Mouse (Mus musculus): ENCODE measurements around the gene Cdk5rap2. TPM values are rescaled to one million over a fixed set of nuclear protein-coding genes. Genes with fewer than 3 reads are reported as not detected.
A peak's percentile ranks its signal among the peaks of the same experiment; 100 is the strongest.

Cdk5rap2 gene
- polyA plus RNA-seq (2016; fragmentation: Nextera tagmentation; extraction: Ambion mirVana), result 31.1 and 34.5 TPM in 2 replicates

DNA sequence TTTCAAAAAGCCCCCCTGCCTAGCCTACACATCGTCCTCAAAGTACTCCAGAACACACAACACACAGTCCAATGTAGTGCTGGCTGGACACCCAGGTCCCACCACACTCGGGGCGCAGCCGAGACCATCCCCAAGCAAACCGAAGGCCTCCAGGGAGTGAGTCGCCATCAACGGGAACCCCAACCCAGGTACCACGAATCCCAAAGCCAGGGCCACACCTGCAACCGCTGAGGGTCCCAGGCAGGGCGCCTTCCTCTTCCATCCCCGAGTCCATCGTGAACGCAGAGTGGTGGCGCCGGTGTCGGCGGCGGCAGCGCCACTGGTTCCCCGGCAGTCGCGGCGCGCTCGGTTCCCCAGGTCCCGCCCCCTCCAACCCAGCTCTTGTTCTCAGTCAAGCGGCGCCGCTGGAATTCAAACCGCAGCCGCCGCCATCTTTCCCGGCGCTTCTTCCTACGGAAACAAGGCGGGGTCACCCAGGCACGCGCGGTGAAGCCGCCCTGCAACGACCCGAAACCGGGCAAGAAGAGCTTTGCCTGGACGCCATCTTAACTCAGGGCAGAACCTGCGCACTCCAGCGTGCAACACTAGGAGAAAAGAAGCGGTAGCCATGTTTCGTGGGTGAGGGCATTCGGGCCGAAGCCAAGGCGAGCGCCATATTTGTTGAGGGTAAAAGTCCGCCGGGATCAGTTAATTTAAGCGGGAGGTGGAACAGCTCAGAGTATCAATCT, at the start of gene Cdk5rap2:
TSS of gene Cdk5rap2 (minus strand) at position 450 of the 728 bp plus-strand sequence.
- H3K9me3 ChIP-seq, result no peaks in the 10 kb centered on the region
- under 1% methylated on average over 55 of the region's 55 CpGs for WGBS
- peaks cover 35% of the 10 kb centered on the region for H3K4me1 ChIP-seq
- peak within 1 kb of the TSS; percentile 83 for H3K4me3 ChIP-seq
- no peaks in the 10 kb centered on the region for H3K27me3 ChIP-seq (replicated peaks; ENCODE audit: low read depth, poor library complexity, severe bottlenecking)
- peak; percentile 97 for DNase-seq (ENCODE audit: low spot score)
- H3K27ac ChIP-seq (replicated peaks), result peak within 1 kb of the TSS; percentile 96
- peaks cover 3% of the 10 kb centered on the region for H3K36me3 ChIP-seq (replicated peaks)

DNA sequence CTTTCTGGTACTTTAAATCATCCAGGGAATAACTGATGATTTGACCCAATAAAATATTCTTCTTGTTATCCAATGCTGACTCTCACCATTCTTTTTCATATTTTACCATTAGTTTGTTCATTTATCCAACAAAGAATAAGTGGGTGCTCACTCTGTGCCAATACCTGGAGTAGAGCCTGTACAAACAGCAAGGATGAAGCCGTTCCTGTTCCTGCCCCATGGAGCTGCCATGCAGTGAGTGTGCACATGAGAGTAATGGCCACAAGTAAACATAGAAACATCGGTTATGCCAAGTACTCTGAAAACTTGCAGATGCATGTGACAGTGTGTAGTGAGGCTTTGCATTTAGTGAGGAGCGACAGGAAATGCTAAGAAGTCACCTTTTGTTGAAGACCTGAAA, 41.9 kb upstream of the Cdk5rap2 start:
- H3K4me1 ChIP-seq, result no peaks in the 10 kb centered on the region
- H3K9me3 ChIP-seq, result no peaks in the 10 kb centered on the region
- H3K27ac ChIP-seq (replicated peaks), result no peak overlapping the region
- DNase-seq (ENCODE audit: low spot score), result no peak
- peaks cover 7% of the 10 kb centered on the region; the same call in 1 of the 2 replicates for H3K36me3 ChIP-seq (replicated peaks)
- H3K27me3 ChIP-seq (replicated peaks; ENCODE audit: low read depth, poor library complexity, severe bottlenecking), result no peaks in the 10 kb centered on the region
- H3K4me3 ChIP-seq, result no peak overlapping the region
- WGBS, result 93% methylated on average over 3 of the region's 3 CpGs

- Histone ChIP-seq H3K9me3 (no peaks in the 10 kb centered on the region), H3K4me1 (no peaks in the 10 kb centered on the region), H3K36me3 (replicated peaks) (peaks cover 7% of the 10 kb centered on the region; the same call in 1 of the 2 replicates), H3K27me3 (replicated peaks; ENCODE audit: low read depth, poor library complexity, severe bottlenecking) (no peaks in the 10 kb centered on the region), H3K4me3 (no peak overlapping the region), H3K27ac (replicated peaks) (no peak overlapping the region)
- DNase-seq (ENCODE audit: low spot score), result peak; percentile 45
- 0% methylated on average over 2 of the region's 2 CpGs for WGBS
Observed at GRCm38 (mm10) chr4:70451750-70452149, 41.5 kb upstream of the Cdk5rap2 start.

DNA sequence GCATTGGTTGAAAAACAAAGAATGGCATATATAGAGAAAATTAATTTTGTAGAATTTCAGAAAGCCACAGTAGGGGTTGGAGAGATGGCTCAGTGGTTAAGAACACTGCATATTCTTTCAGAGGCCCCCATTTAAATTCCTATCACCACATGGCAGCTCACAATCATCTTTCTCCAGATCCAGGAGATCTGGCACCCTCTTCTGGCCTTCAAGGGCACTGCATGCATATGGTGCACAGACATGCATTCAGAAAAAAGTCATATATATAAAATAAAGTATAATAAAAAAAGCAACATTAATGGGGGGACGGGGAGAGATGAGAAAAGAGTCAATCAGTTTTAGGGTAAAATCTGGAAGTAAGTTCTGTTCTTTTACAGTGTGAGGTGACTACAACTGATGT, 39.4 kb upstream of the Cdk5rap2 start:
- no peaks in the 10 kb centered on the region for H3K4me1 ChIP-seq
- no peak overlapping the region for H3K4me3 ChIP-seq
- no peaks in the 10 kb centered on the region for H3K27me3 ChIP-seq (replicated peaks; ENCODE audit: low read depth, poor library complexity, severe bottlenecking)
- WGBS, result 93% methylated on average over 1 of the region's 1 CpGs
- no peaks in the 10 kb centered on the region; the same call in 1 of the 2 replicates for H3K36me3 ChIP-seq (replicated peaks)
- H3K9me3 ChIP-seq, result no peaks in the 10 kb centered on the region
- no peak for DNase-seq (ENCODE audit: low spot score)
- H3K27ac ChIP-seq (replicated peaks), result no peak overlapping the region

- Histone ChIP-seq H3K27ac (replicated peaks) (no peak overlapping the region), H3K4me1 (no peaks in the 10 kb centered on the region), H3K9me3 (no peaks in the 10 kb centered on the region), H3K36me3 (replicated peaks) (no peaks in the 10 kb centered on the region; the same call in 1 of the 2 replicates), H3K27me3 (replicated peaks; ENCODE audit: low read depth, poor library complexity, severe bottlenecking) (no peaks in the 10 kb centered on the region), H3K4me3 (no peak overlapping the region)
- DNase-seq (ENCODE audit: low spot score), result no peak
- WGBS, result 95% methylated on average over 3 of the region's 3 CpGs
Observed at GRCm38 (mm10) chr4:70446774-70447173, 36.5 kb upstream of the Cdk5rap2 start.

DNA sequence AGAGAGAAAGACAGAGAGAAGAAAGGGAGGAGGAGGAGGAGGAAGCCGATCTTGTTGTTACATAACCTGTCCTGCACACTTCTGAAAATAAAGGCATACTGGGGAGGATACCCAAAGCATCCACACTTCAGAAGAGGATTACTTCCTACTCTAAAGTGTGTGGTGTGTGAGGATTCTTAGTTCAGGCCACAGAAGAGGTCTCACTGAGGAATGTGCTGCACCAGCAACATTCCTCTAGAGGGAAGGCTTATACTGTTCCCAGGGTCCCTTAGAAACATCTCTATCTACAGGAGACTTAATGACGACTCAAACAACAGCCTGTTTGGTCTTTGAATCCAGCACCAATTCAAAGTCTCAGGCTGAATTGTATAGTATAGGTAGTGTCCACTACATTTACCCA, 10.0 kb upstream of the Cdk5rap2 start:
- H3K4me3 ChIP-seq, result no peak overlapping the region
- no peaks in the 10 kb centered on the region for H3K9me3 ChIP-seq
- WGBS, result 67% methylated on average over 2 of the region's 2 CpGs
- H3K4me1 ChIP-seq, result no peaks in the 10 kb centered on the region
- no peaks in the 10 kb centered on the region for H3K27me3 ChIP-seq (replicated peaks; ENCODE audit: low read depth, poor library complexity, severe bottlenecking)
- H3K27ac ChIP-seq (replicated peaks), result no peak overlapping the region
- no peaks in the 10 kb centered on the region for H3K36me3 ChIP-seq (replicated peaks)
- no peak for DNase-seq (ENCODE audit: low spot score)

DNA sequence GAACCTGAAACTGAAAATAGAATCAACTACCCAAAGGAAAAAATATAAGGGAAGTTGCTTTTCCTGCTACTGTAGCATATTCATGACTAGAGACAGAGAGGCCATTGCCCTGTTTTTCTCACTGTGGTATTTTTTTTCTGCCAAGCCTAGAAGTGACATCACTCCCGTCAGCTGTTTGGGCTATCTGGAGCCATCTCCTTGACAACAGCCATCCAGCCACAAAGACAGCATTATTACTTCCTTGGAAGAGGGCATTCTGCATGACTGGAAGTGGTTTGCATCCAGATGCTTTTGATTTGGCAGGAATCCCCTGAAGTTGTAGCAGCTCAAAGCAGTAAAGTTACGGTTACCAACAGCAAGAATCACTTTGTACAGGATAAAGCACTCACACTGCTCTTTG, 1.9 kb upstream of the Cdk5rap2 start:
- Histone ChIP-seq H3K4me1 (peaks cover 35% of the 10 kb centered on the region), H3K36me3 (replicated peaks) (no peaks in the 10 kb centered on the region), H3K9me3 (no peaks in the 10 kb centered on the region), H3K27me3 (replicated peaks; ENCODE audit: low read depth, poor library complexity, severe bottlenecking) (no peaks in the 10 kb centered on the region), H3K27ac (replicated peaks) (peak overlapping the region; percentile 96), H3K4me3 (no peak overlapping the region)
- WGBS, result 30% methylated on average over 2 of the region's 2 CpGs
- DNase-seq (ENCODE audit: low spot score), result peak; percentile 60

DNA sequence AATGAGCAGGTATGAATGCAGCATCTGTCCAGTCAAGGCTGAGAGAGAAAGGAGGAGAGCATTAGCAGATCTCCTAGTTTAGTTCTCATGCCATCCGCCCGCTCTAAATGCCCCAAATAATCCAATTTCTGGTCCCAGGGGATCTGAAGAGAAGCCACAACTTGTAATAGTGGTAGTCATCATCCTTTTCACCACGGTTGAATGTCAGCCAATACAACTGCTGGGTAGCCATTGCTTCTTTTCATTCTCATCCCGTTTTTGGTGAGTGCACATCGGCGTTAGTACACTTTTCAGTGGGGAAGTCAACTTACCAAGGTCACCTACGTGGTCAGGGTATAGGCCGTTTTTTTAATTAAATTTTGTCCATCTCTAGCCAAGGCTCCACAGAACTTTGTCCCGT, 787 bp downstream of the Cdk5rap2 start:
- peaks cover 35% of the 10 kb centered on the region for H3K4me1 ChIP-seq
- peak overlapping the region; percentile 96 for H3K27ac ChIP-seq (replicated peaks)
- DNase-seq (ENCODE audit: low spot score), result no peak
- peaks cover 10% of the 10 kb centered on the region for H3K36me3 ChIP-seq (replicated peaks)
- peak overlapping the region; percentile 83 for H3K4me3 ChIP-seq
- no peaks in the 10 kb centered on the region for H3K9me3 ChIP-seq
- H3K27me3 ChIP-seq (replicated peaks; ENCODE audit: low read depth, poor library complexity, severe bottlenecking), result no peaks in the 10 kb centered on the region
- WGBS, result 22% methylated on average over 9 of the region's 9 CpGs

GRCm38 (mm10) chr4:70402109-70402819, 8.0 kb downstream of the Cdk5rap2 start:
- peak; percentile 20 for DNase-seq (ENCODE audit: low spot score)
- Histone ChIP-seq H3K27ac (replicated peaks) (no peak overlapping the region), H3K4me1 (no peaks in the 10 kb centered on the region), H3K4me3 (no peak overlapping the region), H3K27me3 (replicated peaks; ENCODE audit: low read depth, poor library complexity, severe bottlenecking) (no peaks in the 10 kb centered on the region), H3K9me3 (no peaks in the 10 kb centered on the region), H3K36me3 (replicated peaks) (peaks cover 72% of the 10 kb centered on the region)
- WGBS, result 73% methylated on average over 9 of the region's 9 CpGs

DNA sequence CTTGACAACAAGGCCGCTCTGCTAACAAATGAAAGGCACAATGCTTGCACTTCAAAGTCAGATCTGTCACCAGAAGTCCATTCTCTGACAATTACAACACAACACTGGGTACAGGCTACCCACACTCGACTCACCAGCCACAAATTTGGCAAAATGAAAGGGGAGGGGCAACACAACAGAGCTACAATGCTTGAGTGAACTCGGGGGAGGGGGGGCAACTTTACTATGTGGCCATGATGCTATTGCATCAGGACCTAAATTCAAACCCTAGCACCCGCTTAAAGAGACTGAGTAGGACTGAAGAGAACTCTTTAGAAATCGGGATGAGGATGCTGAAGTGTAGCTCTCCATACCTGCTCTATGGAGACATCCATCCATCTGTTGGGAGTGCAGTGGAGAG, 10.8 kb downstream of the Cdk5rap2 start:
- Histone ChIP-seq H3K27ac (replicated peaks) (no peak overlapping the region), H3K27me3 (replicated peaks; ENCODE audit: low read depth, poor library complexity, severe bottlenecking) (no peaks in the 10 kb centered on the region), H3K4me3 (no peak overlapping the region), H3K4me1 (no peaks in the 10 kb centered on the region), H3K9me3 (no peaks in the 10 kb centered on the region), H3K36me3 (replicated peaks) (peaks cover 73% of the 10 kb centered on the region)
- 90% methylated on average over 5 of the region's 5 CpGs for WGBS
- DNase-seq (ENCODE audit: low spot score), result no peak

DNA sequence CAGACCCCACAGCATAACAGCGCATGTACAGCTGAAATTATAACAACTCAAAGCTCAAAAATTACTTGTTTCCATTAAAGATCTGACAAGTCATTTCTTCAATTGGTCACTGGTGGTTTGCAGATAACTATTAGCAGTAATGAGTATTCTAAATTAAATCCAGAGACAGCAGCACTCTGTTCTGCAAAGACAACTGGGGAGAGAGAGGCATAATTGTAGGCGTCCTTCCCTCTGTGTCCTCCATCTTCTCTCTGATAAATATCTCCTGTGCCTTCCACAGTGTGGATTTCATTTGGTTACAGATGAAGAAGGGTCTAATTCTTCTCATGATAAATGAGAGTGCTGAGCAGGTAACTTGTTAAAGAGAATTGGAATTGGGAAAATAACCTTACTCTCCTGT, 11.2 kb downstream of the Cdk5rap2 start:
- H3K27me3 ChIP-seq (replicated peaks; ENCODE audit: low read depth, poor library complexity, severe bottlenecking), result no peaks in the 10 kb centered on the region
- no peaks in the 10 kb centered on the region for H3K9me3 ChIP-seq
- H3K4me3 ChIP-seq, result no peak overlapping the region
- H3K27ac ChIP-seq (replicated peaks), result no peak overlapping the region
- no peak for DNase-seq (ENCODE audit: low spot score)
- H3K4me1 ChIP-seq, result no peaks in the 10 kb centered on the region
- H3K36me3 ChIP-seq (replicated peaks), result peaks cover 75% of the 10 kb centered on the region
- 86% methylated on average over 2 of the region's 2 CpGs for WGBS

GRCm38 (mm10) chr4:70398088-70398487, 12.2 kb downstream of the Cdk5rap2 start:
- WGBS, result 80% methylated on average over 4 of the region's 4 CpGs
- H3K36me3 ChIP-seq (replicated peaks), result peaks cover 77% of the 10 kb centered on the region
- no peak for DNase-seq (ENCODE audit: low spot score)

DNA sequence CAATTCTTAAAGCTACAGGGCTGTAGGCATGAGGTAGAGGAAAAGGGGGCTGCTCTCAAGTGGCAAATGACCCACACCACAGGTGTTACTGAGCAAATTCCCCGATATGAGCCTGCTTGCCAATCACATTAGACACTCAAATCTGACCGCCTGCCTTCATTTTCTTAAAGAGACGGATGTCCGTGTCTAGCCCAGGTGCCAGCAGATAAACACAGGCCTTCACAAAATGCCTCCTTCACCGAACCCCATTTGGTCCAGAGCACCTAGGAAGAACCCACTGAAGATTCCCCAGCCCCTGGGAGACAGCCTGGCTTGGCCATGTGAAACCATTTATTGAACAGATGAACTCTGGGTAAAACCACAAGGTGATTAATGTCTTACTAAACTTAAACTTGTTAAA, 13.5 kb downstream of the Cdk5rap2 start:
- Histone ChIP-seq H3K4me1 (no peaks in the 10 kb centered on the region), H3K9me3 (no peaks in the 10 kb centered on the region), H3K4me3 (no peak overlapping the region), H3K27me3 (replicated peaks; ENCODE audit: low read depth, poor library complexity, severe bottlenecking) (no peaks in the 10 kb centered on the region), H3K27ac (replicated peaks) (no peak overlapping the region), H3K36me3 (replicated peaks) (peaks cover 76% of the 10 kb centered on the region)
- no peak for DNase-seq (ENCODE audit: low spot score)
- WGBS, result 93% methylated on average over 5 of the region's 5 CpGs

More at GRCm38 (mm10) chr4:70398088-70398487, 12.2 kb downstream of the Cdk5rap2 start:
- Histone ChIP-seq H3K27ac (replicated peaks) (no peak overlapping the region), H3K27me3 (replicated peaks; ENCODE audit: low read depth, poor library complexity, severe bottlenecking) (no peaks in the 10 kb centered on the region), H3K4me3 (no peak overlapping the region), H3K4me1 (no peaks in the 10 kb centered on the region), H3K9me3 (no peaks in the 10 kb centered on the region)

All from embryonic facial prominence, embryonic 10.5 days (tissue).